Mouse (Mus musculus) layer of hippocampus, adult 6 months (tissue): ENCODE measurements around the gene Slc16a14. TPM values are rescaled to one million over a fixed set of nuclear protein-coding genes. Genes with fewer than 3 reads are reported as not detected.

Source experiments
- long read RNA-seq, 2 experiments: library from polyadenylated mRNA; unstranded; transcript quantifications; one replicate each; pipeline ENCODE4 v2.0.0; 2019 to 2020
- polyA plus RNA-seq: library from polyadenylated mRNA; unstranded; fragments of <200 nt; fragmentation: Nextera tagmentation; gene quantifications from 2 replicates; pipeline ENCODE4 v1.2.3, GENCODE M21; 2021

Slc16a14 gene
- 5.8 and 7.1 TPM in 2 replicates for polyA plus RNA-seq
- long read RNA-seq, experiment 1, transcript Slc16a14-201 (5 exons, 3,207 nt), result major isoform, 8 of 11 reads
- long read RNA-seq, experiment 1, partial matches to known transcripts, result 0 of 11 reads
- long read RNA-seq, experiment 1, other reads (novel, unspliced or antisense), result 3 of 11 reads
- long read RNA-seq, experiment 2, transcript Slc16a14-201 (5 exons, 3,207 nt), result major isoform, 7 of 18 reads
- long read RNA-seq, experiment 2, partial matches to known transcripts, result 2 of 18 reads
- long read RNA-seq, experiment 2, other reads (novel, unspliced or antisense), result 9 of 18 reads

DNA sequence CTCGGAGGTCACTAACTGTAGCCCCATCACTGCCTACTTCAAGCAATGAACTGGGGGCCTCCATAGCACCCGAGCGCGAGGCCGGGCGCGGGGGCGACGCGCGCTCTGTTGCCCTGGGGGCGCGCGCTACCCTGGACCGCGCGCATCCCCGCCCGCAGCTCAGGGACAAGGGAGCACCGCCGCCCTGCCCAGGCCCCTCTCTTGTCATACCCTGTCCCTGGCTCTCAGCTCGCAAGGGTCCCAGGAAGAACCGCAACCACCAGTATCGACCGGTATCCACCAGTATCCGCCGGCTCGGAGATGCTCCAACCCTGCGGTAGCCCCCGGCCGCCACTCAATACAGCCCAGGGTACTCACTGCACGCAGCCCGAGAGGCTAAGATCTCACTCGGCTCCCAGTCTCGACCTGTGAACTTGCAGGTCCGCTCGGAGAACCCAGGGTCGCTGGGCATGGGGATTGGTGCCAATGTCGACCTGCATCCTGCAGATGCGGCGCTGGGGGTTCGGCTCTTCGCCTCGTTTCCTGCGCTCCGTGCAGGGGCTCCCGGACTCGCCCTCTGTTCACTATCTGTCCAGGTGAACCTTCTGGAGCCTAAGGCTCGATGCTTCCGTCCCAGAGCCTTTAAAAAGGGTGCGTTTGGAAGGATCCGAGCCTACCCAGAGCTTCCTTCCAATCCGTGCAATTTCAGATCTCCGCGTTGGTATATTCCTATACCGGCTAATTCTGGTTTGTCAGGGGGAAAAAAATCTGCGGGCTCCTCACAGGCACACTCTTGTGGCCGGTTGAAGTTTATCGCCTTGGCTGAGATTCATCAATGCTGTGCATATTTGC is at the start of gene Slc16a14:
Gene Slc16a14, minus strand, starts transcription at position 632 of the 831 bp plus-strand sequence.

Other genes starting within 250 kb of the Slc16a14 start
- 88.7 and 108 TPM in 2 replicates for gene Dner, start 238.9 kb downstream of the Slc16a14 start, polyA plus RNA-seq
- gene Fbxo36, start 95.3 kb downstream of the Slc16a14 start, polyA plus RNA-seq, result 16.0 and 26.0 TPM in 2 replicates
- 13.6 and 15.1 TPM in 2 replicates for gene Trip12, start 94.6 kb downstream of the Slc16a14 start, polyA plus RNA-seq
- gene Gm10553, start 165.0 kb upstream of the Slc16a14 start, polyA plus RNA-seq, result not detected in 2 replicates
- gene A530032D15Rik, start 174.7 kb upstream of the Slc16a14 start, polyA plus RNA-seq, result not detected in 2 replicates